Mouse (Mus musculus): ENCODE data around the gene H2-Ab1. TPM values are rescaled to one million over a fixed set of nuclear protein-coding genes. Genes with fewer than 3 reads are reported as not detected.
"Not testable (repeated sequence)": the region's sequence is repeated elsewhere in the genome, so short reads cannot be mapped to it uniquely, and the experiment has no call there.

H2-Ab1 gene
- total RNA-seq (2021): 1 to 10 TPM; 1.6 to 1.9 TPM

DNA sequence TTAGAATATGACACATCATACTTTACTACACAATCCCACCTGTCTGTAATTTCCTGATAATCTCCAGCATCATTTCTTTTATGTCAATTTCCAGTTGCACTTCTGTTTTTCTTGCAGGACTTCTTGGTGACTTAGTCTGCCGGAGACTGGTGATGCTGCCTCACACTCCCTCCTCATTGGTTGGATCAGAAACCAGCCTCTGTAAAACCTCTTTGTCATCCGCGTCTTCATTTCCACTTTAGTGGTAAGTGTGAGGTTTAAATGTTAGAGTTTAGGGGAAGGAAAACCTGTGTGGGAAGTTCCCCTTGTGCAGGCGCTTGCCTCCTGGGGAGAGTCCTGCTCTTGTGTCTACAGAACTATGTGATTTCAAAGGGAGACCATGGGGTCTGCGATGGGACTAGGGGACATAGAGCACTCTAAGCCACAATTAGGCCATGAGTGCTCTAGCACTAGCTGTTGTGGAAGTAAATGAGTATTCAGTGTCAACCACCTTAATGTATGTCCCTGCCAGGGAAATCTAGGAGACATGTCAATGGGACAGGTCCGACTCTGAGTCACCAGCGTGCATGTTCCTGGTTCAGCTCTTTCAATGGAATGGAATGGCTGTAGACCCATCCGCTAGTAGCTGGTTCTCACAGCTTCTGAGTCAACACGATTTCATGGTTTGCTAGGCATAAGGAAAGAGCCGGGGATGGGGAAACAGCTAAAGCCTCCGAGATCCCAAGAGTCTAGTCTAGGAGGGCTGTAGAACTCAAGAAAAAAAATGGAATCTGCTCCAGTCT is at the start of gene H2-Ab1:
TSS of gene H2-Ab1 (plus strand) at position 96 of the 782 bp plus-strand sequence.
- DNase-seq: peak; percentile 77 to 83

DNA sequence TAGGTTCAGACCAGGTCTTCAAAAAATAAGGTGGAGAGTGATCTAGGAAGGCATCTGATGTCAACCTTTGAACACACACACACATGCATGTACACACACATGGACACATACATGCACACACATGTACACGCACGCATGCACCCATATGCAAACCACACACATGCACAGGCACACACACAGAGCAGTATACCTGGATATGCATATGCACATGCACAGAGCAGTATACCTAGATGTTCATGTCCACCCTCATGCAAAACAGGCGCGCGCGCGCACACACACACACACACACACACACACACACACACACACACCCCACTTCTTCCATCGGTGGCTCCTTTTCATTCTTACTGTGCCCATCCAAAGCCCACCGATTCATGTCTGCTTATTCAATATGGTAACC is 49.6 kb upstream of the H2-Ab1 start:
- no peak for DNase-seq

DNA sequence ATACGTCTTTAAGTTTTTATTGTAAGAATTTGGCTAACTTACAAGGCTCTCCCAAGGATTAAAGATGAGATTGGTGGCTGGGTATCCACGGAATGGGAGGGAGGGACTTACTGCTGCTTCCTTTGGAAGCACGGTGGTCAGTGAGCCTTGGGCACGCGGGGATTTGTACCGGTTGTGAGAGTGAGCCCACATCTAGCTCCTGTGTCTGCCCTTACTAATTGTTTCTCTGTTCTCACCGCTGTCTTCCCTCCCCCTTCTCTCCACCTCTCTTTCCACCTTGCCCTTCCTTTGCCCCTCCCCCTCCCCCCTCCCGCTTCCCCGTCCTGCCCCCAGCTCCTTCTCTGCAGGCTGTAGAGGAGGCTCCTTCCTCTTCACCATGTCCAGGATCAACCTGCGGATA is 49.1 kb upstream of the H2-Ab1 start:
- no peak for DNase-seq

DNA sequence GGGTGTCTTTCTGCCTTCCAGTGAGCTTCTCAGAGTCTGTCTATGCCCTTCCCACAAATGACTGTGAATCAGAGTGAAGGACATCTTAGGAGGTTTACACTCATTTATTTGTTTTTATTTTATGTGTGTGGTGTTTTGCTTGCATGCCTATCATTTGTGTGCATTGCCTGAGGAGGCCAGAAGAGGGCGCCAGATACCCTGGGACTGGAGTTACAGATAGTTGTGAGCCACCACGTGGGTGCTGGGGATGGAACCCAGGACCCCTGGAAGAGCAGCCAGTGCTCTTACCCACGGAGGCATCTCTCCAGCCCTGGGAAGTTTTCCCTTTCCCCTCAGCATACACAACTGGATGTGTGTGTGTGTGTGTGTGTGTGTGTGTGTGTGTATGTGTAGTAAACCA is 47.8 kb upstream of the H2-Ab1 start:
- no peak for DNase-seq

DNA sequence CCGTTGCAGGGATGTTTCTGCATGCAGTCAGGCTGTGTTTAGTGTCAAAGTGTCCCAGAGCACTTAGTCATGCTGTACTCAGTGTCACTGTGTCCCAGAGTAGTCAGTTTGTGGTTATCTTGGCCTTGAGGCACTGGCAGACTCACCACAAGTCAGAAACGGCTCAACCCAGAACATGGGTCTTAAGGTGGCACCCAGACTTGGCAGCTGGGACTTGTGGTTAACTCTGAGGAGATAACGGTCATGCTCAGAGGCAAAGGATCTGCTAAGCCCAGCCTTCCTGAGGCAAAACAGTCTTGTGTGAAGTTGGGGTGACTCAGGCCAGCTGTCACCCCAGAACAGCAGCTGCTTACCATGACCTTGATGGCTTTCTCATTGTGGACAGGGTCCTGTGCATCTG is 46.9 kb upstream of the H2-Ab1 start:
- no peak for DNase-seq

DNA sequence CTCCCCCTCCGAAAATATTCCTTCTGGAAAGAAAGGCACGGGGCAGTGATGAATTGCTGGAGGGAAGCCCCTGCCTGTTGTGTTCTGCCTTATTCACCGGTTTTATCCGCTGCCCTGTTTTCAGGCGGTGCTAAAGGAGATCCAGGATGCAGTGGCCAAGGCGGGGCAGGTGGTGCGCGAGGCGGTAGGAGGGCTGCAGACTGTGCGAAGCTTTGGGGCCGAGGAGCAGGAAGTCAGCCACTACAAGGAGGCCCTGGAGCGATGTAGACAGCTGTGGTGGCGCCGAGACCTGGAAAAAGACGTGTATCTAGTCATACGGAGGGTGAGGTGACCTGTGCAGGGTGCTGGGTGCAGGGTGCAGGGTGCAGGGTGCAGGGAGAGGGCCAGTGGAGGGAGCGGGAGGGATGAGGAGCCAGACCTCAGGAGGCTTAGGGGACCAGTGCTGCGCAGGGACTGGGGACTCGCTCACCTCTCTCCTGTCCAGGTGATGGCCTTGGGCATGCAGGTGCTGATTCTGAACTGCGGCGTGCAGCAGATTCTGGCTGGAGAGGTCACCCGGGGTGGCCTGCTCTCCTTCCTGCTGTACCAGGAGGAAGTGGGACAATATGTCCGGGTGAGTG is 45.6 kb upstream of the H2-Ab1 start:
- no peak for DNase-seq

DNA sequence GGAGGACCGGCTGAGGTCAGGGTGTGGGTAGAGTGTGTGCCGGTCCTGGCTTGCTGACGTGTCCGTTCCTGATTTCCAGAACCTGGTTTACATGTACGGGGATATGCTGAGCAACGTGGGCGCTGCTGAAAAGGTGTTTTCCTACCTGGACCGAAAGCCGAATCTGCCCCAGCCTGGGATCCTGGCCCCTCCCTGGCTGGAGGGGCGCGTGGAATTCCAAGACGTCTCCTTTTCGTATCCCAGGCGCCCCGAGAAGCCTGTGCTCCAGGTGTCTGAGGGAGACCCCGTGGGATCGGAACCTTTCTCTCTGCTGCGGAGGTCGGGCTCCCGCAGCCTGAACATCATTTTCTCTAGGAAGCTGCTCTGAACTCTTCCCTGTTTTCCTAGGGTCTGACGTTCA is 43.6 kb upstream of the H2-Ab1 start:
- DNase-seq: no peak

DNA sequence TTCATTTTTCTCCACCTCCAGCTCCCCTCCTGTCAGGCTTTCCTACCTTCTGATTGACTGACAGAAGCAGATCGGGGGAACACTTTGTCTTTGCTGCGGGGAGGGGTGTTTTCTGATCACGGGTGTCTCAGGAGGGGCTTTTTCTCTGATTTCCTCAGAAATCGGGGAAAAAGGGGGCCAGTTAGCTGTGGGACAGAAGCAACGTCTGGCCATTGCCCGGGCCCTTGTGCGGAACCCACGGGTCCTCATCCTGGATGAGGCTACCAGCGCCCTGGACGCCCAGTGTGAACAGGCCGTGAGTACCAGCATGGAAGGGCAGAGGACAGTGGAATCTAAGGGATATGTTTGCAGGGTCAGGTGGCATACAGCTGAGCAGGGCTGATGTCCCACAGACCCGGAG is 42.3 kb upstream of the H2-Ab1 start:
- DNase-seq: no peak

DNA sequence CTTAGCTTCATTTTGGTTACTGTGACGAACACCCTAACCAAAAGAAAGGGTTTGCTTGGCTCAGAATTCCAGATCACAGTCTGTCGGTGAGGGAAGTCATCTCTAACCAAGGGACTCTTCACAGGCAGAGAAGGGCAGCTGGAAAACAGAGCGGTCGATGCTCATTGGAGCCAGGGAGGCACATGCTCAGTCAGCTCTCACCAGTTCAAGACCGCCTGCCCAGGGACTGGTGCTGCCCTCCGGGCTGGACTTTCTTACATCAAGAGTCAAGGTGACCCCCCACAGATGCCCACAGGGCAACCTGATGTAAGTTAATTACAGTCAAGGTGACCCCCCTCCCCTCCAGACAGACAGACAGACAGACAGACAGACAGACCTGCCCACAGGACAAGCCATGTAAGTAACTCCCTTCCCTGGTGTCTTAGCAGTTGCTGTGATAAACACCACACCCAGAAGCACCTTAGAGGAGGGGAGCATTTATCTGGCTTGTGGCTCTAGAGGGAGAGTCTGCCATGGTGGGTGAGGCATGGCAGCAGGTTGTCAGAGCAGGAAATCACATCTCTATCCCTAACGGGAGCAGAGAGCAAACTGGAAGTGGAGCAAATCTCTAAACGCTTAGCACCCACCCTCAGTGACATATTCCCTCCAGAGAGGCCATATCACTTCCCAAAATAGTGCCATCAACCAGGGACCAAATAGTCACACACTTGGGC is 40.1 kb upstream of the H2-Ab1 start:
- DNase-seq: no peak

DNA sequence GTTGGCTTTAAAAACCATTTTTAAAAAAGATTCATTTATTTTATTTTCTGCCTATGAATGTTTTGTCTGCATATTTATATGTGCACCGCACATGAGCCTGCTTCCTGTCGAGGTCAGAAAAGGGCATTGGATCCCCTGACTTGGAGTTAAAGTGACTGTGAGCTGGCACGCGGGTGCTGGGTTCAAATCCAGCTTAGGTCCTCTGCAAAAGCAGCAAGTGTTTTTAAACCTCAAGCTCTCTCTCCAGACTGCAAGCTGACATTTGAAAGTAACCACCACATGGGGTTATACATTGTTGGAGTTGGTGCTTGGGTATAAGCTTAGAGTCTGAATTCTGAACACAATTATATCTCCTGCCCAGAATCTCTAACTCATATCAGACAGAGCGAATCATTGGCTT is 39.5 kb upstream of the H2-Ab1 start:
- DNase-seq: no peak

DNA sequence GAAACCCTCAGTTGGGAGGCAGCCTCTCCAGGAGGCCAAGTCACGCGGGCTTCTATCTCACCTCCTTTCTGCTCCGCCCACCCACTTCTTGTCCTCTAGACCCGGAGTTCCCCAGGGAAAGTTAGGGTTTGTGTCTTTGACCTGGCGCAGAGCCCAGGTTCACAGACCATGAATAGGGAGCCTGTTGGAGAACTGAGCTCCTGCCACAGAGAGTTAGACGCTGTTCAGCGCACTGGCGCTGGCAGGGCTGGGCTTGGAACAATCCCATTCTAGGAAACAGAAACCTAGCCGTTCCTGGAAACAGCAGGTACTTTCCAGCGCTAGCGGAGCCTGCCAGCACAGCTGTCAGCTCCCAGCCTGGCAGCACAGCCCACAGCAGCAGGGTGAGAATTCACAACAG is 38.8 kb upstream of the H2-Ab1 start:
- DNase-seq: peak in 1 of 2 experiments; percentile 23

DNA sequence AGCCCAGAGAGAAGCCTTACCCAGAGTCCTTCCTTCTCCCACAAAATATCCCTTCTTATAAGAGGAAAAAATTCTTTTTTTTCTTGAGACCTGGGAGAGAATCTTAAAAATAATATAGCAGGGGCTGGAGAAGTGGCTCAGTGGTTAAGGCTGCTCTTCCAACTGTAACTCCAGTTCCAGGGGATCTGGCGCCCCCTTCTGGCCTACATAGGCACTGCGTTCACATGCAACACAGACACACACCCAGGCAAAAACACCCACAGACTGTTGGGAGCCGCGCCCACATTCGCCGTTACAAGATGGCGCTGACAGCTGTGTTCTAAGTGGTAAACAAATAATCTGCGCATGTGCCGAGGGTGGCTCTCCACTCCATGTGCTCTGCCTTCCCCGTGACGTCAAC is 38.4 kb upstream of the H2-Ab1 start:
- not testable (repeated sequence) for DNase-seq

DNA sequence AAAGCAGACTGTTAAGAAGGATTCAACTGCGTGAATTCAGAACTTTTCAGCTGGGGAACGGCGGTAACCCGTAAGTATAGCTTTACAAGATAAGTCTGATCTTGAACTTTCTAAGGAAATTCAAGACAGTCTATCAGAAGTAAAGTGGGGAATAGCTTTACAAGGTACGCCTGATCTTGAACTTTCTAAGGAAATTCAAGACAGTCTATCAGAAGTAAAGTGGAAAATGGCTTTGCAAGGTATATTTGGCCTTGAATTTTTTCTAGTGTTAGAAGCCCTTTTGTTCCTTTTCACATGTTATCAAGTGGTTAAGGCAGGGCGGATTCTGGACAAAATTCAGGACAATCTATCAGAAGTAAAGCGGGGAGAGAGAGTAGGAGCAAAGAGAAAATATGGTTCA is 37.7 kb upstream of the H2-Ab1 start:
- DNase-seq: not testable (repeated sequence)

DNA sequence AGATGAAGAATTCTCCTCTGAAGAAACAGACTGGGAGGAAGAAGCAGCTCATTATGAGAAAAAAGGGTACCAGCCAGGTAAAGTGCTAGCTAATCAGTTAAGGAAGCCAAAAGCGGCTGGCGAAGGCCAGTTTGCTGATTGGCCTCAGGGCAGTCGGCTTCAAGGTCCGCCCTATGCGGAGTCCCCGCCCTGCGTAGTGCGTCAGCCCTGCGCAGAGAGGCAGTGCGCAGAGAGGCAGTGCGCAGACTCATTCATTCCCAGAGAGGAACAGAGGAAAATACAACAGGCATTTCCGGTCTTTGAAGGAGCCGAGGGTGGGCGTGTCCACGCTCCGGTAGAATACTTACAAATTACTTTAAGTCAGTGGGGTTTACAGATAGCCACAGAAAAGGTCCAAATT is 37.1 kb upstream of the H2-Ab1 start:
- not testable (repeated sequence) for DNase-seq

DNA sequence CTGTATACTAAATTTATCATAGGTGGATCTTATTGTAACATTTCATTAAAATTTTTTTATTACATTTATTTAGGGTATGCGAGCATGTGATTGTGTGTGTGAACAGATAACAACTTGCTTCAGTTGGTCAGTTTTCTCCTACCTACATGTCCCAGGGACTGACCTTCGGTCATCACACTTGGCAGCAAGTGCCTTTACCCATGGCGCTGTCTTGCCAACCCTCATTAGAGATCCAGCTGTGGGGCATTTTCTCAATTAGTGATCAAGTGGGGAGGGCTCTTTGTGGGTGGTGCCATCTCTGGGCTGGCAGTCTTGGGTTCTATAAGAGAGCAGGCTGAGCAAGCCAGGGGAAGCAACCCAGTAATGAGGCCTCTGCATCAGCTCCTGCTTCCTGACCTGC is 32.7 kb upstream of the H2-Ab1 start:
- DNase-seq: no peak

DNA sequence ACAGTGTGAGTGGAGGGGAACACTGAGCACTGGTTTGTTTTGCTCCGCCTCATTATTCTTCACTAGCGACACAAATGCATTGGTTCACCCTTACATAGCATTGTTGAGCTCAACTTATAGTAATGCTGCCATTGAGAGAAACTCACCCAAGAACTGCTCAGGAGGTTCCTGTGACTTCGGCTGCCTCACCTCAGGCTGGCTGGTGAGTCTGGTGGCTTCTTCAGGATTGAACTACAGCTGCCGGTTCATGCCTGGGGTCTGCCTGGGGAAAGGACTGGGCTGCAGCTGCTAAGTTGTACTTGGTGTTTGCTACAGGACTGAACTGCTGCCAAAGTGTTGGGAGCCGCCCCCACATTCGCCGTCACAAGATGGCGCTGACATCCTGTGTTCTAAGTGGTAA is 32.1 kb upstream of the H2-Ab1 start:
- DNase-seq: no peak

DNA sequence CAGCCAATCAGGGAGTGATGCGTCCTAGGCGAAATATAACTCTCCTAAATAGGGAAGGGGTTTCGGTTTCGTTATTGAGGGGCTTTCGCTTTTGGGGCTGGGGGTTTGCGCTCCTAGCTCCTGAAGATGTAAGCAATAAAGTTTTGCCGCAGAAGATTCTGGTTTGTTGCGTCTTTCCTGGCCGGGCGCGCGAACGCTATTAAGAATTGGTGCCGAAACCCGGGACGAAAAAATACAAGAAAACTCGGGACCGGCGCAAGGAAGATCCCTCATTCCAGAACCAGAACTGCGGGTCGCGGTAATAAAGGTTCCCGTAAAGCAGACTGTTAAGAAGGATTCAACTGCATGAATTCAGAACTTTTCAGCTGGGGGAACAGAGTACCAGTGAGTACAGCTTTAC is 31.6 kb upstream of the H2-Ab1 start:
- not testable (repeated sequence) for DNase-seq

DNA sequence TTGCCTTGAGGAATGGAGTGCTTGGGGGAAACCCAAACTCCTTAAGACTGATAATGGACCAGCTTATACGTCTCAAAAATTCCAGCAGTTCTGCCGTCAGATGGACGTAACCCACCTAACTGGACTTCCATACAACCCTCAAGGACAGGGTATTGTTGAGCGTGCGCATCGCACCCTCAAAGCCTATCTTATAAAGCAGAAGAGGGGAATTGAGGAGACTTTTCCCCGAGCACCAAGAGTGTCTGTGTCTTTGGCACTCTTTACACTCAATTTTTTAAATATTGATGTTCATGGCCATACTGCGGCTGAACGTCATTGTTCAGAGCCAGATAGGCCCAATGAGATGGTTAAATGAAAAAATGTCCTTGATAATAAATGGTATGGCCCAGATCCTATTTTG is 26.5 kb upstream of the H2-Ab1 start:
- DNase-seq: not testable (repeated sequence)

DNA sequence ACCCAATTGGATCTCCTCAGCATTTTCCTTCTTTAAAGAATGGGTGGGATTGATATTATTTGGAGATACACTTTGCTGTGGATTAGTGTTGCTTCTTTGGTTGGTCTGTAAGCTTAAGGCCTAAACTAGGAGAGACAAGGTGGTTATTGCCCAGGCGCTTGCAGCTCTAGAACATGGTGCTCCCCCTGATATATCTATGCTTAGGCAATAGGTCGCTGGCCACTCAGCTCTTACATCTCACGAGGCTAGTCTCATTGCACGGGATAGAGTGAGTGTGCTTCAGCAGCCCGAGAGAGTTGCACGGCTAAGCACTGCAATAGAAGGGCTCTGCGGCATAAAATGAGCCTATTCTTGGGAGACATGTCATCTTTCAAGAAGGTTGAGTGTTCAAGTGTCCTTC is 25.5 kb upstream of the H2-Ab1 start:
- DNase-seq: not testable (repeated sequence)

DNA sequence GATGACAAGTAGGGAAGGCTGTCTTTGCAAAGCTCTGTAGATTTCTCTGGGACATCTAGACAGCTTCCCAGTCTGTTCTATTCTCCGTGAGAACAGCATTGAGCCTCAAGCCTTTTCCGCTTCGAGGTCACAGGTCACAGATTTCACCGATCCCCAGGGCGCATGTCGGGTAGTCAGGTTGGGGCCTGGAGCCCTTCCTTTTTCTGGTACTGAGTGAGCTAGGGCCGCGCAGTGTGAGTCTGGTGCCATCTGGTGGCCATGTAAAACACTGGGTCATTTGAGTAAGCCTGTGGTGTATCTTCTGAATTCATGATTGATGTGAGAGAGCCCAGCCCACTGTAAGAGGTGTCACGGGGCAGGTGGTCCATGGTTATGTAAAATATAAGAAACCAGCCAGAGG is 22.6 kb upstream of the H2-Ab1 start:
- peak; percentile 64 to 66 for DNase-seq

DNA sequence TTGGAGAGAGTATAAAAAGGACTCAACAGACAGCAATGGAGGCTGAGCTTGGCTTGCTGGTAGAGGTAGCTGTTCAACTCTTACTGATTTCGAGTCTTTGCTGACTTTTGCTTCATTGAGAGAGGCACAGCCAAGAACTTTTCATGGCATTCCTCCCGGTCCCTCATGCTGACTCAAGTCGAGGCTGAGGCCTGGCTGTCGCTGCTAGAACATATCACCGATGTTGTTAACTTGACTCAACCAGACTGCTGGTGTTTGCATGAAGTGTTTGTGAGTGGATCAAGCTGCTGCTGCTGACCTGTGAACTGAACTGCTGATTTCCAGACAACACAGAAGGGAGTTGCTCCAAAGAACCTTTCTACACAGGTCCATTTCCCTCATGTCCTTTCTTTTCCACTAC is 20.8 kb upstream of the H2-Ab1 start:
- no peak for DNase-seq

DNA sequence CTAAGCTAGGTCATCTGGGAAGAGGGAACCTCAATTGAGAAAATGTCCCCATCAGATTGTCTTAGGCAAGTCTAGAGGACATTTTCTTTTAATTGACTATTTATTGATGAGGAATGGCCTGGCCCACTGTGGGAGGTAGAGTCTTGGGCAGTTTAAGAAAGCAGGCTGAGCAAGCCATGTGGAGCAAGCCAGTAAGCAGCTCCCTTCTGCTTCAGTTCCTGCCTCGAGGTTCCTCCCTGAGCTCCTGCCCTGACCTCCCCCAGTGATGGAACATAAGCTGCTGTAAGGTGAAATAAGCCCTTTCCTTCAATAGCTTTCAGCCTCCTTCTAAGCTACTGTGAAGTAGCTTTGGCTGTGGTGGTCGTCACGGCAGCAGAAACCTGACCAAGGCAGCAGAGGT is 19.7 kb upstream of the H2-Ab1 start:
- no peak for DNase-seq

DNA sequence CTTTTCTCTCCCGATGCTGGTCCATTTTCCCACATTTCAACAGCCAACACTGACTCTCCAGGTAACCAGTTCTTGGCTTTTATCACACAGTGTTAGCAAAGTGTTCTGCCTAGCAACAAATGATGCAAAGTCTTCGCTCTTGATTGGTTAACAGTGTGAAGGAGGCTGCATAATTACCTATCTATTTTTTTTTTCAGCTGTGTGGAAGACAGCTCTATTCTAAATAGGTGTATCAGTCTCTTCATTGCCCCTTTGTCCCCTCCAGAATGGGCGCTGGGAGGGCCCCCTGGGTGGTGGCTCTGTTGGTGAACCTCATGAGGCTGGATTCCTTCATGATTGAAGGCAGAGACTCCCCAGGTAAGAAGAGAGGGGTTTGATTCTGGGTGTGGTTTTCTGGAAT is 18.8 kb upstream of the H2-Ab1 start, which contains the start of gene H2-Ob:
TSS of gene H2-Ob (plus strand) at position 198 of the 400 bp plus-strand sequence.
- DNase-seq: no peak

DNA sequence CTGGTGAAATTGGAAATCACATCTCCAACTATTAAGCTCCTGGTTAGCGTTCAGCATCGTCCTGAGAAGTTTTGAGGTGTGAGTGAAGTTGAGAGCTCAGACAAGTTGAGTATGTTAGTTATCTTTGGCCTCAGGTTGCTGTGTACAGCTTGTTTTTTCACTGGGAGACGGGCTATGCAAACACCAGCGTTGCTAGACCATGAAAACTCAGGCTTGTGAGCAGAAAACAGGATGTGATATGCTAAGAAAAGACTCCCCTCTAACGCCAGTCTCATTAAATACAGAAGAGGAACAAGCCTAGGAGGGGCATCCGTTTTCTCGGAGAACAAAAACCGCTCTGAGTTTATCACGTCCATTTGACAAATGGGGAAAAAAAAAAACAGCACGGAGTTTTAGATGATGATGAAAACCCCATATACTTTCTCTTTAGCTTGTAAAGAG is 17.9 kb upstream of the H2-Ab1 start:
- DNase-seq: no peak
